Comparison of ENCODE assay signal across 9 mouse cellular contexts in the genomic region with DNA sequence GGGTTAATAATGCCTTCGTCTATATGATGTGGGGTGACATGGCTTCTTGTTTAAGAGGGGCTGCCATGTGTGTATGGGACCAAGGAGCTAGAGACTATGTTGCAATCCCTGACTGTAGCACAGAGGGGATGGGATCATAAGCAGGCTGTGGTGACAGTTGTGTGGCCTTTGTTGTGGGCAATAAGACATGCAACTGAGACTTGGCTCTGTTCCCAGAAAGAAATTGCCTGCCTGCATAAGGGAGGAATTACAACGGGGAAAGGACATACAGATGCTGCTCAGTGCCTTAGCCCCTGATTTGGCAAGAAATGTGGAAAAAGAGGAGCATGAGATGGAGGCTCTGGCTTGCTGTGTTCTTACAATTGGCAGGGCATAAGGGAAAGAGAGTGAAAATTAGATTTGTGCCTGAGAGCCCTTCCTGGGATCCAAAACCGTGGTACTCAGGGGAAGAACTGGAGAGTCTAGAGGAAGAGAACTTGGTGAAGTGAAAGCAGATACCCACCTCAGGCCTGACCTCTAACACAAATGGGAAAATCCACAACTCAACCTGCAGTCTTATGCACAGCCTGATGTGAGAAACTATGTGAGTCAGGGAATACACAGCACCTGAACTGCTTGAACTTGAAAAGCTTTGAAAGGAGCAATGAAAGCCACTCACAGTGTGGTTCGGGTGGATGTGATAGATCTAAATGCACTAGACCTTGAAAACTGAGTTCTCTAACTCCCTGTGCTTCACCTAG.
DNase-seq lines count a peak whose midpoint lies in the region; ATAC-seq and TF ChIP-seq lines count a peak whose summit lies in the region.
"Had no signal": no experiment of that assay in that cellular context is flagged by ENCODE, and none has a peak within 500 bp of the region (broad histone marks: within the 10 kb centered on the region; RNA-seq: fewer than 3 reads in every experiment).

No protein-coding gene starts in this region.

- no peaks in the 10 kb centered on the region for H3K9me3 ChIP-seq in kidney, postnatal 0 days (replicated peaks; ENCODE audit: low read length)
- H3K9me3 ChIP-seq in forebrain, embryonic 15.5 days = no peaks in the 10 kb centered on the region
- no peaks in the 10 kb centered on the region for H3K9me3 ChIP-seq in midbrain, embryonic 14.5 days (ENCODE audit: control insufficient read depth, low read length)

- ATAC-seq in kidney, postnatal 0 days (replicated peaks; ENCODE audit: low FRiP score, low read depth) = no peak
- ATAC-seq in forebrain, embryonic 15.5 days (replicated peaks) = peak; percentile 95
- ATAC-seq in midbrain, embryonic 14.5 days (ENCODE audit: low FRiP score, low TSS enrichment) = peak; percentile 85
- no peak for ATAC-seq in CD4-positive, CD25-positive, alpha-beta regulatory T cell, adult 4 months

- no peaks in the 10 kb centered on the region for H3K36me3 ChIP-seq in kidney, postnatal 0 days (ENCODE audit: insufficient read depth, low read length)
- no peaks in the 10 kb centered on the region for H3K36me3 ChIP-seq in forebrain, embryonic 15.5 days
- H3K36me3 ChIP-seq in midbrain, embryonic 14.5 days (ENCODE audit: control insufficient read depth, insufficient read depth, low read length) = no peaks in the 10 kb centered on the region

- no peak overlapping the region for H3K4me2 ChIP-seq in kidney, postnatal 0 days (ENCODE audit: low read length)
- no peak overlapping the region for H3K4me2 ChIP-seq in forebrain, embryonic 15.5 days (replicated peaks)
- H3K4me2 ChIP-seq in midbrain, embryonic 14.5 days (ENCODE audit: low read length) = no peak overlapping the region

- 61% methylated on average over 4 of the region's 4 CpGs for WGBS in kidney, postnatal 0 days
- 35% methylated on average over 4 of the region's 4 CpGs for WGBS in forebrain, embryonic 15.5 days
- WGBS in midbrain, embryonic 14.5 days = 61% methylated on average over 4 of the region's 4 CpGs

- H3K4me1 ChIP-seq in kidney, postnatal 0 days (replicated peaks; ENCODE audit: insufficient read depth, low read length) = no peaks in the 10 kb centered on the region
- H3K4me1 ChIP-seq in forebrain, embryonic 15.5 days = peaks cover 11% of the 10 kb centered on the region; the same call in 1 of the 2 replicates
- no peaks in the 10 kb centered on the region for H3K4me1 ChIP-seq in midbrain, embryonic 14.5 days (ENCODE audit: control insufficient read depth, insufficient read depth, low read length)

- intact Hi-C loops in gastrocnemius, adult 2 months (cut with DNase I) = no loop called here

- no peak overlapping the region for H3K4me3 ChIP-seq in kidney, postnatal 0 days (replicated peaks; ENCODE audit: low read depth, low read length)
- no peak overlapping the region for H3K4me3 ChIP-seq in forebrain, embryonic 15.5 days
- H3K4me3 ChIP-seq in midbrain, embryonic 14.5 days (replicated peaks; ENCODE audit: low read depth, low read length) = no peak overlapping the region
- no peak overlapping the region for H3K4me3 ChIP-seq in gastrocnemius, adult 2 months

- DNase-seq in kidney, postnatal 0 days (ENCODE audit: low spot score) = peak; percentile 7
- no peak for DNase-seq in kidney, postnatal 25 days
- peak; percentile 52 for DNase-seq in brain, adult 2 months (ENCODE audit: low read depth, low spot score)
- DNase-seq in midbrain, embryonic 14.5 days = peak; percentile 74
- no peak for DNase-seq in right cerebral cortex, postnatal 4 days
- DNase-seq in gastrocnemius, adult 2 months = no peak
- DNase-seq: kidney, adult 11 months had no signal

- no peaks in the 10 kb centered on the region for H3K27me3 ChIP-seq in kidney, postnatal 0 days (ENCODE audit: insufficient read depth, low read length)
- H3K27me3 ChIP-seq in forebrain, embryonic 15.5 days = no peaks in the 10 kb centered on the region
- H3K27me3 ChIP-seq in midbrain, embryonic 14.5 days (ENCODE audit: control insufficient read depth, insufficient read depth, low read length) = no peaks in the 10 kb centered on the region

- no peak overlapping the region for H3K9ac ChIP-seq in kidney, postnatal 0 days (ENCODE audit: low read depth, low read length)
- no peak overlapping the region for H3K9ac ChIP-seq in forebrain, embryonic 15.5 days (replicated peaks)
- H3K9ac ChIP-seq in midbrain, embryonic 14.5 days (replicated peaks; ENCODE audit: low read length) = no peak overlapping the region

- no peak for TF ChIP-seq CTCF in kidney, postnatal 0 days (IDR thresholded peaks at IDR 0.05; ENCODE audit: low read depth)
- TF ChIP-seq CTCF in gastrocnemius, adult 2 months (IDR thresholded peaks at IDR 0.05) = no peak

- H3K27ac ChIP-seq in kidney, postnatal 0 days = no peak overlapping the region
- no peak overlapping the region; the same call in 1 of the 2 replicates for H3K27ac ChIP-seq in forebrain, embryonic 15.5 days (replicated peaks)
- H3K27ac ChIP-seq in midbrain, embryonic 14.5 days (replicated peaks; ENCODE audit: low read depth, low read length) = peak overlapping the region; percentile 32; the same call in 1 of the 2 replicates
- H3K27ac ChIP-seq in gastrocnemius, adult 2 months = no peak overlapping the region

Comparison
In these comparisons a context has a peak if more than half of its experiments do, and no peak if none do; other contexts are left out.
1. DNase-seq: peak in kidney, postnatal 0 days (single experiment), brain, adult 2 months (single experiment) and midbrain, embryonic 14.5 days (single experiment); none in kidney, postnatal 25 days (0 of 2), right cerebral cortex, postnatal 4 days (single experiment) and gastrocnemius, adult 2 months (single experiment).
2. ATAC-seq: peak in forebrain, embryonic 15.5 days (single experiment) and midbrain, embryonic 14.5 days (single experiment); none in kidney, postnatal 0 days (single experiment) and CD4-positive, CD25-positive, alpha-beta regulatory T cell, adult 4 months (single experiment).